Mouse (Mus musculus) B cell, adult 2 months (primary cell): Measurements from ENCODE around the gene Mrpl51.
A peak's percentile ranks its signal among the peaks of the same experiment; 100 is the strongest.

Experiments used
- DNase-seq, 2 experiments: peaks; one replicate each; pipeline ENCODE4 v3.0.0; 2022

Mrpl51 gene

GRCm38 (mm10) chr6:125236782-125237181 lies 45.2 kb downstream of the Mrpl51 start, which contains the start of gene Cd27:
TSS of gene Cd27 (minus strand) at chr6:125237010.
- DNase-seq: no peak

- DNase-seq: no peak
Measured at GRCm38 (mm10) chr6:125237421-125237820, 45.8 kb downstream of the Mrpl51 start.

GRCm38 (mm10) chr6:125238396-125238795 lies 46.8 kb downstream of the Mrpl51 start:
- DNase-seq: no peak

GRCm38 (mm10) chr6:125239547-125239946 lies 47.9 kb downstream of the Mrpl51 start:
- no peak for DNase-seq

GRCm38 (mm10) chr6:125240617-125241016 lies 49.0 kb downstream of the Mrpl51 start:
- no peak for DNase-seq

- DNase-seq: peak; percentile 30 to 31
Measured at GRCm38 (mm10) chr6:125241566-125241965, 50.0 kb downstream of the Mrpl51 start.

GRCm38 (mm10) chr6:125244551-125244950 lies 53.0 kb downstream of the Mrpl51 start:
- no peak for DNase-seq
